Comparison of ENCODE assay signal across 8 mouse cellular contexts in genomic region chr2:30392577-30393369, GRCm38 (mm10). TPM values are rescaled to one million over a fixed set of nuclear protein-coding genes. Genes with fewer than 3 reads are reported as not detected.
DNase-seq lines count a peak whose midpoint lies in the region; ATAC-seq and TF ChIP-seq lines count a peak whose summit lies in the region.

No protein-coding gene starts in this region.

- peak overlapping the region; percentile 99 for H3K4me2 ChIP-seq in hindbrain, embryonic 13.5 days

- peaks cover 29% of the 10 kb centered on the region for H3K36me3 ChIP-seq in hindbrain, embryonic 13.5 days
- peaks cover 7% of the 10 kb centered on the region for H3K36me3 ChIP-seq in spleen, adult 2 months (ENCODE audit: control insufficient read depth, insufficient read depth, low read length)

- peaks cover 29% of the 10 kb centered on the region for H3K4me1 ChIP-seq in hindbrain, embryonic 13.5 days (replicated peaks)
- peaks cover 10% of the 10 kb centered on the region; the same call in 1 of the 2 replicates for H3K4me1 ChIP-seq in spleen, adult 2 months (ENCODE audit: control insufficient read depth, insufficient read depth, insufficient read length)

- peak overlapping the region; percentile 96 for H3K27ac ChIP-seq in hindbrain, embryonic 13.5 days
- H3K27ac ChIP-seq in left cerebral cortex, adult 2 months, result peak overlapping the region; percentile 92
- peak overlapping the region; percentile 51; the same call in 1 of the 2 replicates for H3K27ac ChIP-seq in spleen, adult 2 months (ENCODE audit: insufficient read depth, low read length)

- peak overlapping the region; percentile 93 for H3K9ac ChIP-seq in hindbrain, embryonic 13.5 days

- no peaks in the 10 kb centered on the region for H3K9me3 ChIP-seq in hindbrain, embryonic 13.5 days

- intact Hi-C loops in left cerebral cortex, adult 2 months (cut with DNase I), result no loop called here

- no peaks in the 10 kb centered on the region for H3K27me3 ChIP-seq in hindbrain, embryonic 13.5 days
- H3K27me3 ChIP-seq in spleen, adult 2 months (ENCODE audit: control insufficient read depth, insufficient read depth, low read length), result no peaks in the 10 kb centered on the region

- DNase-seq in layer of hippocampus, adult 11-12 months (ENCODE audit: low spot score), result peak; percentile 68
- no peak for DNase-seq in layer of hippocampus, adult 9-10 months (ENCODE audit: low spot score)
- peak; percentile 78 for DNase-seq in cerebellum, adult 9-11 months
- peak; percentile 34 to 54 for DNase-seq in frontal cortex, postnatal 25 days (ENCODE audit: low spot score in 2 of 2)
- DNase-seq in left cerebral cortex, adult 2 months (ENCODE audit: extremely low spot score in 1 of 2, low spot score in 2 of 2), result peak; percentile 52 to 55
- peak in 1 of 2 experiments; percentile 67 for DNase-seq in spleen, adult 2 months (ENCODE audit: low read depth in 1 of 2, low spot score in 2 of 2)

- peak overlapping the region; percentile 82 for H3K4me3 ChIP-seq in hindbrain, embryonic 13.5 days
- H3K4me3 ChIP-seq in left cerebral cortex, adult 2 months, result peak overlapping the region; percentile 98
- peak overlapping the region; percentile 75 for H3K4me3 ChIP-seq in spleen, adult 2 months (ENCODE audit: extremely low read depth, insufficient read depth, insufficient read length)

- WGBS in hindbrain, embryonic 13.5 days, result 1% methylated on average over 54 of the region's 54 CpGs
- WGBS in spleen, adult 2 months, result 1% methylated on average over 53 of the region's 54 CpGs

- no peak for TF ChIP-seq POLR2A in spleen, adult 2 months (IDR thresholded peaks at IDR 0.05; ENCODE audit: low read depth, low read length)

- peak; percentile 87 for ATAC-seq in hindbrain, embryonic 13.5 days (ENCODE audit: low FRiP score)
- peak; percentile 3 for ATAC-seq in megakaryocyte progenitor cell, adult 5-6 weeks (replicated peaks; ENCODE audit: poor library complexity)

- no peak for TF ChIP-seq CTCF in left cerebral cortex, adult 2 months (IDR thresholded peaks at IDR 0.05)
- no peak for TF ChIP-seq CTCF in spleen, adult 2 months (IDR thresholded peaks at IDR 0.05; ENCODE audit: extremely low read depth, insufficient read depth, insufficient read length, insufficient replicate concordance)

RNA-seq across cellular contexts. Expression of gene Dolpp1, which starts 0.7 kb away (rescaled TPM):
- 51.2 and 53.9 TPM in 2 replicates for polyA plus RNA-seq in hindbrain, embryonic 13.5 days (2015; fragmentation: Nextera tagmentation; extraction: Ambion mirVana)
- 10 to 100 TPM; 25.8 to 26.8 TPM for total RNA-seq in left cerebral cortex, adult 2 months (2021)
- 4.0 and 8.1 TPM in 2 replicates for total RNA-seq in megakaryocyte progenitor cell, adult 5-6 weeks (2015)
- total RNA-seq in megakaryocyte progenitor cell, adult 5-6 weeks (2017), result 16.3 and 26.0 TPM in 2 replicates
- 31.9 and 48.2 TPM in 2 replicates for polyA plus RNA-seq in spleen, adult 2 months (2012; rRNA removed)

RNA-seq across cellular contexts. Expression of gene Crat, which starts 22.8 kb away (rescaled TPM):
- polyA plus RNA-seq in hindbrain, embryonic 13.5 days (2015; fragmentation: Nextera tagmentation; extraction: Ambion mirVana), result 22.1 and 24.0 TPM in 2 replicates
- 10 to 100 TPM; 56.5 to 58.2 TPM for total RNA-seq in left cerebral cortex, adult 2 months (2021)
- 21.2 and 31.7 TPM in 2 replicates for total RNA-seq in megakaryocyte progenitor cell, adult 5-6 weeks (2015)
- total RNA-seq in megakaryocyte progenitor cell, adult 5-6 weeks (2017), result 8.4 and 9.1 TPM in 2 replicates
- 53.9 and 55.2 TPM in 2 replicates for polyA plus RNA-seq in spleen, adult 2 months (2012; rRNA removed)

RNA-seq across cellular contexts. Expression of gene Ptpa, which starts 23.1 kb away (rescaled TPM):
- polyA plus RNA-seq in hindbrain, embryonic 13.5 days (2015; fragmentation: Nextera tagmentation; extraction: Ambion mirVana), result 129 and 133 TPM in 2 replicates
- total RNA-seq in left cerebral cortex, adult 2 months (2021), result 100 to 1,000 TPM; 177 to 178 TPM
- 75.9 and 90.4 TPM in 2 replicates for total RNA-seq in megakaryocyte progenitor cell, adult 5-6 weeks (2015)
- 63.0 and 63.3 TPM in 2 replicates for total RNA-seq in megakaryocyte progenitor cell, adult 5-6 weeks (2017)
- 136 and 152 TPM in 2 replicates for polyA plus RNA-seq in spleen, adult 2 months (2012; rRNA removed)

RNA-seq across cellular contexts. Expression of gene Miga2, which starts 28.7 kb away (rescaled TPM):
- polyA plus RNA-seq in hindbrain, embryonic 13.5 days (2015; fragmentation: Nextera tagmentation; extraction: Ambion mirVana), result 27.0 and 33.1 TPM in 2 replicates
- 100 to 1,000 TPM; 120 to 138 TPM for total RNA-seq in left cerebral cortex, adult 2 months (2021)
- 4.2 and 5.0 TPM in 2 replicates for total RNA-seq in megakaryocyte progenitor cell, adult 5-6 weeks (2015)
- 11.7 and 12.3 TPM in 2 replicates for total RNA-seq in megakaryocyte progenitor cell, adult 5-6 weeks (2017)
- polyA plus RNA-seq in spleen, adult 2 months (2012; rRNA removed), result 11.1 and 11.7 TPM in 2 replicates

RNA-seq across cellular contexts. Expression of gene Sh3glb2, which starts 33.6 kb away (rescaled TPM):
- 146 and 160 TPM in 2 replicates for polyA plus RNA-seq in hindbrain, embryonic 13.5 days (2015; fragmentation: Nextera tagmentation; extraction: Ambion mirVana)
- 100 to 1,000 TPM; 291 to 312 TPM for total RNA-seq in left cerebral cortex, adult 2 months (2021)
- 16.1 and 16.7 TPM in 2 replicates for total RNA-seq in megakaryocyte progenitor cell, adult 5-6 weeks (2015)
- 23.4 and 24.8 TPM in 2 replicates for total RNA-seq in megakaryocyte progenitor cell, adult 5-6 weeks (2017)
- 92.3 and 114 TPM in 2 replicates for polyA plus RNA-seq in spleen, adult 2 months (2012; rRNA removed)
